Mouse (Mus musculus): Measurements from ENCODE around the gene Kiss1r. TPM values are rescaled to one million over a fixed set of nuclear protein-coding genes. Genes with fewer than 3 reads are reported as not detected.

Gene Kiss1r
- polyA plus RNA-seq, 1 experiment from 2014 or later, result 3.7 TPM

GRCm38 (mm10) chr10:79940749-79941148 lies 24.0 kb downstream of the Kiss1r start:
- H3K9ac ChIP-seq (ENCODE audit: low read depth, low read length), result no peak overlapping the region
- no peaks in the 10 kb centered on the region for H3K9me3 ChIP-seq (ENCODE audit: control insufficient read depth, low read length)
- no peak overlapping the region for H3K27ac ChIP-seq (ENCODE audit: low read depth, low read length)
- no peak overlapping the region for H3K4me2 ChIP-seq (ENCODE audit: low read length)
- H3K4me1 ChIP-seq (ENCODE audit: control insufficient read depth, insufficient read depth, low read depth, low read length), result peaks cover 14% of the 10 kb centered on the region
- no peak overlapping the region for H3K4me3 ChIP-seq (ENCODE audit: low read length)
- H3K36me3 ChIP-seq (ENCODE audit: control insufficient read depth, insufficient read depth, low read length), result no peaks in the 10 kb centered on the region
- no peak for ATAC-seq
- WGBS, result 67% methylated on average over 7 of the region's 7 CpGs
- H3K27me3 ChIP-seq (replicated peaks; ENCODE audit: control insufficient read depth, insufficient read depth, low read length), result no peaks in the 10 kb centered on the region

- H3K4me3 ChIP-seq (ENCODE audit: low read length), result no peak overlapping the region
- H3K4me1 ChIP-seq (ENCODE audit: control insufficient read depth, insufficient read depth, low read depth, low read length), result peaks cover 4% of the 10 kb centered on the region; the same call in 1 of the 2 replicates
- H3K27ac ChIP-seq (ENCODE audit: low read depth, low read length), result no peak overlapping the region
- 0 out of 2 replicates have a peak, but pooled peaks cover 2% of the 10 kb centered on the region for H3K36me3 ChIP-seq (ENCODE audit: control insufficient read depth, insufficient read depth, low read length)
- no peak overlapping the region for H3K9ac ChIP-seq (ENCODE audit: low read depth, low read length)
- no peaks in the 10 kb centered on the region for H3K27me3 ChIP-seq (replicated peaks; ENCODE audit: control insufficient read depth, insufficient read depth, low read length)
- no peak overlapping the region for H3K4me2 ChIP-seq (ENCODE audit: low read length)
- H3K9me3 ChIP-seq (ENCODE audit: control insufficient read depth, low read length), result no peaks in the 10 kb centered on the region
- ATAC-seq, result no peak
- 85% methylated on average over 1 of the region's 1 CpGs for WGBS
Measured at GRCm38 (mm10) chr10:79942988-79943387, 26.2 kb downstream of the Kiss1r start.

- WGBS, result 80% methylated on average over 9 of the region's 9 CpGs
- Histone ChIP-seq H3K36me3 (ENCODE audit: control insufficient read depth, insufficient read depth, low read length) (0 out of 2 replicates have a peak, but pooled peaks cover 2% of the 10 kb centered on the region), H3K9me3 (ENCODE audit: control insufficient read depth, low read length) (no peaks in the 10 kb centered on the region), H3K9ac (ENCODE audit: low read depth, low read length) (no peak overlapping the region), H3K4me2 (ENCODE audit: low read length) (no peak overlapping the region), H3K4me1 (ENCODE audit: control insufficient read depth, insufficient read depth, low read depth, low read length) (peaks cover 4% of the 10 kb centered on the region; the same call in 1 of the 2 replicates), H3K4me3 (ENCODE audit: low read length) (no peak overlapping the region), H3K27me3 (replicated peaks; ENCODE audit: control insufficient read depth, insufficient read depth, low read length) (no peaks in the 10 kb centered on the region), H3K27ac (ENCODE audit: low read depth, low read length) (no peak overlapping the region)
- no peak for ATAC-seq
Measured at GRCm38 (mm10) chr10:79943471-79943901, 26.7 kb downstream of the Kiss1r start.

GRCm38 (mm10) chr10:79945507-79946234 lies 28.9 kb downstream of the Kiss1r start:
- ATAC-seq, result 0 out of 2 replicates have a peak, but pooled peaks have one; percentile 21
- peaks cover 4% of the 10 kb centered on the region; the same call in 1 of the 2 replicates for H3K4me1 ChIP-seq (ENCODE audit: control insufficient read depth, insufficient read depth, low read depth, low read length)
- H3K9ac ChIP-seq (ENCODE audit: low read depth, low read length), result 0 out of 2 replicates have a peak overlapping the region, but pooled peaks have one; percentile 22
- H3K9me3 ChIP-seq (ENCODE audit: control insufficient read depth, low read length), result no peaks in the 10 kb centered on the region
- H3K36me3 ChIP-seq (ENCODE audit: control insufficient read depth, insufficient read depth, low read length), result peaks cover 7% of the 10 kb centered on the region; the same call in 1 of the 2 replicates
- H3K4me3 ChIP-seq (ENCODE audit: low read length), result no peak overlapping the region
- H3K27ac ChIP-seq (ENCODE audit: low read depth, low read length), result peak overlapping the region; percentile 39; the same call in 1 of the 2 replicates
- no peak overlapping the region for H3K4me2 ChIP-seq (ENCODE audit: low read length)
- 19% methylated on average over 16 of the region's 16 CpGs for WGBS
- H3K27me3 ChIP-seq (replicated peaks; ENCODE audit: control insufficient read depth, insufficient read depth, low read length), result no peaks in the 10 kb centered on the region

GRCm38 (mm10) chr10:79946752-79947322 lies 30.1 kb downstream of the Kiss1r start:
- H3K4me2 ChIP-seq (ENCODE audit: low read length), result no peak overlapping the region
- peaks cover 13% of the 10 kb centered on the region; the same call in 1 of the 2 replicates for H3K36me3 ChIP-seq (ENCODE audit: control insufficient read depth, insufficient read depth, low read length)
- no peak overlapping the region; the same call in 1 of the 2 replicates for H3K9ac ChIP-seq (ENCODE audit: low read depth, low read length)

GRCm38 (mm10) chr10:79947502-79947901 lies 30.7 kb downstream of the Kiss1r start:
- no peak overlapping the region; the same call in 1 of the 2 replicates for H3K9ac ChIP-seq (ENCODE audit: low read depth, low read length)
- peaks cover 4% of the 10 kb centered on the region; the same call in 1 of the 2 replicates for H3K4me1 ChIP-seq (ENCODE audit: control insufficient read depth, insufficient read depth, low read depth, low read length)
- peaks cover 13% of the 10 kb centered on the region; the same call in 1 of the 2 replicates for H3K36me3 ChIP-seq (ENCODE audit: control insufficient read depth, insufficient read depth, low read length)
- WGBS, result 75% methylated on average over 6 of the region's 6 CpGs
- no peak for ATAC-seq
- H3K4me3 ChIP-seq (ENCODE audit: low read length), result no peak overlapping the region
- no peaks in the 10 kb centered on the region for H3K27me3 ChIP-seq (replicated peaks; ENCODE audit: control insufficient read depth, insufficient read depth, low read length)
- H3K27ac ChIP-seq (ENCODE audit: low read depth, low read length), result no peak overlapping the region
- no peak overlapping the region for H3K4me2 ChIP-seq (ENCODE audit: low read length)
- no peaks in the 10 kb centered on the region for H3K9me3 ChIP-seq (ENCODE audit: control insufficient read depth, low read length)

More at GRCm38 (mm10) chr10:79946752-79947322, 30.1 kb downstream of the Kiss1r start:
- Histone ChIP-seq H3K27me3 (replicated peaks; ENCODE audit: control insufficient read depth, insufficient read depth, low read length) (no peaks in the 10 kb centered on the region), H3K27ac (ENCODE audit: low read depth, low read length) (no peak overlapping the region), H3K4me1 (ENCODE audit: control insufficient read depth, insufficient read depth, low read depth, low read length) (peaks cover 4% of the 10 kb centered on the region; the same call in 1 of the 2 replicates), H3K9me3 (ENCODE audit: control insufficient read depth, low read length) (no peaks in the 10 kb centered on the region), H3K4me3 (ENCODE audit: low read length) (no peak overlapping the region)
- WGBS, result 15% methylated on average over 7 of the region's 7 CpGs
- no peak for ATAC-seq

GRCm38 (mm10) chr10:79949873-79950272 lies 33.1 kb downstream of the Kiss1r start:
- Histone ChIP-seq H3K27ac (ENCODE audit: low read depth, low read length) (no peak overlapping the region), H3K4me1 (ENCODE audit: control insufficient read depth, insufficient read depth, low read depth, low read length) (peaks cover 4% of the 10 kb centered on the region; the same call in 1 of the 2 replicates), H3K36me3 (ENCODE audit: control insufficient read depth, insufficient read depth, low read length) (peaks cover 18% of the 10 kb centered on the region; the same call in 1 of the 2 replicates), H3K9me3 (ENCODE audit: control insufficient read depth, low read length) (no peaks in the 10 kb centered on the region), H3K9ac (ENCODE audit: low read depth, low read length) (no peak overlapping the region), H3K27me3 (replicated peaks; ENCODE audit: control insufficient read depth, insufficient read depth, low read length) (no peaks in the 10 kb centered on the region), H3K4me3 (ENCODE audit: low read length) (no peak overlapping the region), H3K4me2 (ENCODE audit: low read length) (no peak overlapping the region)
- no peak for ATAC-seq
- WGBS, result 95% methylated on average over 4 of the region's 4 CpGs

- H3K36me3 ChIP-seq (ENCODE audit: control insufficient read depth, insufficient read depth, low read length), result peaks cover 18% of the 10 kb centered on the region; the same call in 1 of the 2 replicates
- H3K9me3 ChIP-seq (ENCODE audit: control insufficient read depth, low read length), result no peaks in the 10 kb centered on the region
- H3K4me2 ChIP-seq (ENCODE audit: low read length), result no peak overlapping the region
- 81% methylated on average over 18 of the region's 18 CpGs for WGBS
- no peak for ATAC-seq
- H3K27me3 ChIP-seq (replicated peaks; ENCODE audit: control insufficient read depth, insufficient read depth, low read length), result no peaks in the 10 kb centered on the region
- no peak overlapping the region for H3K4me3 ChIP-seq (ENCODE audit: low read length)
- peaks cover 3% of the 10 kb centered on the region; the same call in 1 of the 2 replicates for H3K4me1 ChIP-seq (ENCODE audit: control insufficient read depth, insufficient read depth, low read depth, low read length)
- no peak overlapping the region for H3K9ac ChIP-seq (ENCODE audit: low read depth, low read length)
- no peak overlapping the region for H3K27ac ChIP-seq (ENCODE audit: low read depth, low read length)
Measured at GRCm38 (mm10) chr10:79950661-79951060, 33.9 kb downstream of the Kiss1r start.

- ATAC-seq, result no peak
- H3K36me3 ChIP-seq (ENCODE audit: control insufficient read depth, insufficient read depth, low read length), result peaks cover 11% of the 10 kb centered on the region; the same call in 1 of the 2 replicates
- H3K9me3 ChIP-seq (ENCODE audit: control insufficient read depth, low read length), result no peaks in the 10 kb centered on the region
- no peak overlapping the region for H3K4me3 ChIP-seq (ENCODE audit: low read length)
- no peaks in the 10 kb centered on the region for H3K27me3 ChIP-seq (replicated peaks; ENCODE audit: control insufficient read depth, insufficient read depth, low read length)
- no peak overlapping the region for H3K4me2 ChIP-seq (ENCODE audit: low read length)
- no peak overlapping the region for H3K9ac ChIP-seq (ENCODE audit: low read depth, low read length)
- no peaks in the 10 kb centered on the region for H3K4me1 ChIP-seq (ENCODE audit: control insufficient read depth, insufficient read depth, low read depth, low read length)
- H3K27ac ChIP-seq (ENCODE audit: low read depth, low read length), result no peak overlapping the region
- WGBS, result 81% methylated on average over 6 of the region's 6 CpGs
Measured at GRCm38 (mm10) chr10:79953946-79954345, 37.2 kb downstream of the Kiss1r start.
